Mouse (Mus musculus): ENCODE measurements around the gene Rtl8a. TPM values are rescaled to one million over a fixed set of nuclear protein-coding genes. Genes with fewer than 3 reads are reported as not detected.
"Not testable (repeated sequence)": the region's sequence is repeated elsewhere in the genome, so short reads cannot be mapped to it uniquely, and the experiment has no call there.

Rtl8a gene
- polyA plus RNA-seq, 1 experiment from 2014 or later: 47.6 TPM

GRCm38 (mm10) chrX:53610571-53610970 is 32.9 kb downstream of the Rtl8a start:
- H3K27ac ChIP-seq (replicated peaks): no peak overlapping the region
- no peaks in the 10 kb centered on the region for H3K27me3 ChIP-seq (ENCODE audit: control insufficient read depth, insufficient read depth, low read length)
- H3K36me3 ChIP-seq (ENCODE audit: control insufficient read depth, insufficient read depth, low read length): no peaks in the 10 kb centered on the region
- no peak overlapping the region for H3K4me2 ChIP-seq (replicated peaks; ENCODE audit: low read depth)
- TF ChIP-seq CTCF (IDR thresholded peaks at IDR 0.05; ENCODE audit: low read depth) (peak; percentile 79), EP300 (optimal IDR thresholded peaks at IDR 0.05) (no peak)
- 4% methylated on average over 3 of the region's 3 CpGs for WGBS
- no peaks in the 10 kb centered on the region for H3K4me1 ChIP-seq (replicated peaks; ENCODE audit: control insufficient read depth, insufficient read depth)
- no peak overlapping the region for H3K9ac ChIP-seq (ENCODE audit: low read length)
- ATAC-seq (ENCODE audit: low FRiP score, low TSS enrichment): no peak
- H3K9me3 ChIP-seq (ENCODE audit: control insufficient read depth, low read length): no peaks in the 10 kb centered on the region
- peak; percentile 38 for DNase-seq (ENCODE audit: low spot score)
- no peak overlapping the region for H3K4me3 ChIP-seq (ENCODE audit: low read depth, low read length)

- H3K36me3 ChIP-seq (ENCODE audit: control insufficient read depth, insufficient read depth, low read length); ATAC-seq (ENCODE audit: low FRiP score, low TSS enrichment); DNase-seq (ENCODE audit: low spot score); H3K27me3 ChIP-seq (ENCODE audit: control insufficient read depth, insufficient read depth, low read length); H3K27ac ChIP-seq (replicated peaks); H3K9me3 ChIP-seq (ENCODE audit: control insufficient read depth, low read length); H3K4me1 ChIP-seq (replicated peaks; ENCODE audit: control insufficient read depth, insufficient read depth): not testable (repeated sequence)
- Histone ChIP-seq H3K4me3 (ENCODE audit: low read depth, low read length) (peak within 1 kb of the TSS; percentile 39), H3K4me2 (replicated peaks; ENCODE audit: low read depth) (peak within 1 kb of the TSS; percentile 47), H3K9ac (ENCODE audit: low read length) (peak within 1 kb of the TSS; percentile 56)
- 78% methylated on average over 2 of the region's 4 CpGs for WGBS
Measured at GRCm38 (mm10) chrX:53608879-53609278, 34.6 kb downstream of the Rtl8a start, which contains the start of gene Gm14597. Gene Gm14597, minus strand, starts transcription at chrX:53608979.

- peak overlapping the region; percentile 47 for H3K4me2 ChIP-seq (replicated peaks; ENCODE audit: low read depth)
- no peak for TF ChIP-seq CTCF (IDR thresholded peaks at IDR 0.05; ENCODE audit: low read depth)
- no peak for TF ChIP-seq EP300 (optimal IDR thresholded peaks at IDR 0.05)
- no peak overlapping the region for H3K27ac ChIP-seq (replicated peaks)
- no peaks in the 10 kb centered on the region for H3K27me3 ChIP-seq (ENCODE audit: control insufficient read depth, insufficient read depth, low read length)
- H3K36me3 ChIP-seq (ENCODE audit: control insufficient read depth, insufficient read depth, low read length): no peaks in the 10 kb centered on the region
- peak overlapping the region; percentile 39 for H3K4me3 ChIP-seq (ENCODE audit: low read depth, low read length)
- no peaks in the 10 kb centered on the region for H3K4me1 ChIP-seq (replicated peaks; ENCODE audit: control insufficient read depth, insufficient read depth)
- 26% methylated on average over 18 of the region's 18 CpGs for WGBS
- H3K9me3 ChIP-seq (ENCODE audit: control insufficient read depth, low read length): no peaks in the 10 kb centered on the region
- ATAC-seq (ENCODE audit: low FRiP score, low TSS enrichment) (0 out of 2 replicates have a peak, but pooled peaks have one; percentile 10), DNase-seq (ENCODE audit: low spot score) (no peak)
- H3K9ac ChIP-seq (ENCODE audit: low read length): peak overlapping the region; percentile 56
Measured at GRCm38 (mm10) chrX:53608122-53608813, 35.2 kb downstream of the Rtl8a start.

GRCm38 (mm10) chrX:53607242-53608121 is 36.0 kb downstream of the Rtl8a start, which contains the start of gene Rtl8c:
Gene Rtl8c, plus strand, starts transcription at chrX:53608032.
- no peak within 1 kb of the TSS for H3K27ac ChIP-seq (replicated peaks)
- H3K36me3 ChIP-seq (ENCODE audit: control insufficient read depth, insufficient read depth, low read length): no peaks in the 10 kb centered on the region
- no peaks in the 10 kb centered on the region for H3K9me3 ChIP-seq (ENCODE audit: control insufficient read depth, low read length)
- 23% methylated on average over 20 of the region's 20 CpGs for WGBS
- ATAC-seq (ENCODE audit: low FRiP score, low TSS enrichment) (peak; percentile 53; the same call in 1 of the 2 replicates), DNase-seq (ENCODE audit: low spot score) (peak; percentile 46)
- no peak; the same call in 1 of the 2 replicates for TF ChIP-seq CTCF (IDR thresholded peaks at IDR 0.05; ENCODE audit: low read depth)
- H3K4me3 ChIP-seq (ENCODE audit: low read depth, low read length): peak within 1 kb of the TSS; percentile 39
- H3K4me2 ChIP-seq (replicated peaks; ENCODE audit: low read depth): peak within 1 kb of the TSS; percentile 47
- H3K4me1 ChIP-seq (replicated peaks; ENCODE audit: control insufficient read depth, insufficient read depth): no peaks in the 10 kb centered on the region
- no peaks in the 10 kb centered on the region for H3K27me3 ChIP-seq (ENCODE audit: control insufficient read depth, insufficient read depth, low read length)
- H3K9ac ChIP-seq (ENCODE audit: low read length): peak within 1 kb of the TSS; percentile 56

- not testable (repeated sequence) for H3K36me3 ChIP-seq (ENCODE audit: control insufficient read depth, insufficient read depth, low read length); H3K4me3 ChIP-seq (ENCODE audit: low read depth, low read length); ATAC-seq (ENCODE audit: low FRiP score, low TSS enrichment); H3K27ac ChIP-seq (replicated peaks); DNase-seq (ENCODE audit: low spot score); H3K4me1 ChIP-seq (replicated peaks; ENCODE audit: control insufficient read depth, insufficient read depth); H3K9ac ChIP-seq (ENCODE audit: low read length); H3K4me2 ChIP-seq (replicated peaks; ENCODE audit: low read depth); H3K9me3 ChIP-seq (ENCODE audit: control insufficient read depth, low read length); H3K27me3 ChIP-seq (ENCODE audit: control insufficient read depth, insufficient read depth, low read length)
- 38% methylated on average over 1 of the region's 1 CpGs for WGBS
Measured at GRCm38 (mm10) chrX:53606176-53606575, 37.3 kb downstream of the Rtl8a start.

- not testable (repeated sequence) for H3K4me1 ChIP-seq (replicated peaks; ENCODE audit: control insufficient read depth, insufficient read depth); H3K27ac ChIP-seq (replicated peaks); H3K27me3 ChIP-seq (ENCODE audit: control insufficient read depth, insufficient read depth, low read length); H3K9ac ChIP-seq (ENCODE audit: low read length); DNase-seq (ENCODE audit: low spot score); ATAC-seq (ENCODE audit: low FRiP score, low TSS enrichment); H3K4me2 ChIP-seq (replicated peaks; ENCODE audit: low read depth); H3K36me3 ChIP-seq (ENCODE audit: control insufficient read depth, insufficient read depth, low read length); H3K9me3 ChIP-seq (ENCODE audit: control insufficient read depth, low read length); H3K4me3 ChIP-seq (ENCODE audit: low read depth, low read length)
- peak; percentile 63 for TF ChIP-seq CTCF (IDR thresholded peaks at IDR 0.05; ENCODE audit: low read depth)
- 0% methylated on average over 1 of the region's 2 CpGs for WGBS
Measured at GRCm38 (mm10) chrX:53599993-53600392, 43.5 kb downstream of the Rtl8a start.

Other genes starting within 250 kb of the Rtl8a start
- not detected in 2 replicates for gene Etd, start 208.8 kb downstream of the Rtl8a start, polyA plus RNA-seq (2015; fragmentation: Nextera tagmentation; extraction: Ambion mirVana)
- 20.0 and 23.6 TPM in 2 replicates for gene Rtl8c, start 35.6 kb downstream of the Rtl8a start, polyA plus RNA-seq (2015; fragmentation: Nextera tagmentation; extraction: Ambion mirVana)
- gene Gm14597, start 34.7 kb downstream of the Rtl8a start, polyA plus RNA-seq (2015; fragmentation: Nextera tagmentation; extraction: Ambion mirVana): not detected in 2 replicates
- 37.0 and 41.6 TPM in 2 replicates for gene Rtl8b, start 26.7 kb upstream of the Rtl8a start, polyA plus RNA-seq (2015; fragmentation: Nextera tagmentation; extraction: Ambion mirVana)
- 0.06 and 0.08 TPM in 2 replicates for gene 4930502E18Rik, start 81.1 kb upstream of the Rtl8a start, polyA plus RNA-seq (2015; fragmentation: Nextera tagmentation; extraction: Ambion mirVana)
- not detected in 2 replicates for gene 1700013H16Rik, start 114.1 kb upstream of the Rtl8a start, polyA plus RNA-seq (2015; fragmentation: Nextera tagmentation; extraction: Ambion mirVana)
- gene Zfp36l3, start 132.7 kb upstream of the Rtl8a start, polyA plus RNA-seq (2015; fragmentation: Nextera tagmentation; extraction: Ambion mirVana): not detected in 2 replicates
- gene Xlr, start 154.0 kb upstream of the Rtl8a start, polyA plus RNA-seq (2015; fragmentation: Nextera tagmentation; extraction: Ambion mirVana): 2.3 TPM in 2 replicates

All from stomach, postnatal 0 days (tissue).